Mouse (Mus musculus) forebrain, embryonic 16.5 days (tissue): ENCODE measurements around the gene Ppdpf. TPM values are rescaled to one million over a fixed set of nuclear protein-coding genes. Genes with fewer than 3 reads are reported as not detected.

ENCODE experiments used
- polyA plus RNA-seq: library from polyadenylated mRNA; unstranded; fragments of >200 nt; fragmentation: Nextera tagmentation; extraction: Ambion mirVana; gene quantifications from 2 replicates; pipeline ENCODE4 v1.2.1, GENCODE M21; 2015

Gene Ppdpf
- polyA plus RNA-seq, 1 experiment from 2014 or later: 453 TPM

Other genes starting within 250 kb of the Ppdpf start
- gene Nkain4, start 232.5 kb upstream of the Ppdpf start, polyA plus RNA-seq: 52.3 and 56.7 TPM in 2 replicates
- gene Arfgap1, start 220.0 kb upstream of the Ppdpf start, polyA plus RNA-seq: 103 and 125 TPM in 2 replicates
- 0.13 and 0.15 TPM in 2 replicates for gene Col20a1, start 200.7 kb upstream of the Ppdpf start, polyA plus RNA-seq
- 6.9 and 9.9 TPM in 2 replicates for gene Chrna4, start 143.7 kb upstream of the Ppdpf start, polyA plus RNA-seq
- 45.5 and 54.9 TPM in 2 replicates for gene Kcnq2, start 51.9 kb upstream of the Ppdpf start, polyA plus RNA-seq
- gene Eef1a2, start 30.2 kb upstream of the Ppdpf start, polyA plus RNA-seq: 5.7 and 6.0 TPM in 2 replicates
- not detected in 2 replicates for gene Ptk6, start 15.5 kb downstream of the Ppdpf start, polyA plus RNA-seq
- 0.08 and 0.09 TPM in 2 replicates for gene Srms, start 25.9 kb downstream of the Ppdpf start, polyA plus RNA-seq
- gene Fndc11, start 32.8 kb downstream of the Ppdpf start, polyA plus RNA-seq: not detected in 2 replicates
- 0.42 and 0.51 TPM in 2 replicates for gene Helz2, start 54.8 kb downstream of the Ppdpf start, polyA plus RNA-seq
- gene Gmeb2, start 100.8 kb downstream of the Ppdpf start, polyA plus RNA-seq: 22.0 and 22.7 TPM in 2 replicates
- gene Stmn3, start 127.3 kb downstream of the Ppdpf start, polyA plus RNA-seq: 899 and 1,155 TPM in 2 replicates
- gene Rtel1, start 132.5 kb downstream of the Ppdpf start, polyA plus RNA-seq: 35.3 and 42.5 TPM in 2 replicates
- gene Zgpat, start 177.7 kb downstream of the Ppdpf start, polyA plus RNA-seq: 81.6 and 91.5 TPM in 2 replicates
- 93.7 and 107 TPM in 2 replicates for gene Arfrp1, start 178.2 kb downstream of the Ppdpf start, polyA plus RNA-seq
- gene Lime1, start 192.8 kb downstream of the Ppdpf start, polyA plus RNA-seq: 52.1 and 61.1 TPM in 2 replicates